Mouse (Mus musculus) yolk sac, embryonic 10.5 days (tissue): Measurements from ENCODE around the gene Tas2r122.
"Not testable (repeated sequence)": the region's sequence is repeated elsewhere in the genome, so short reads cannot be mapped to it uniquely, and the experiment has no call there.

ENCODE experiments used
- DNase-seq: peaks from one replicate; pipeline ENCODE4 v3.0.0-alpha.2; 2017; ENCODE audit warnings: low spot score

The Tas2r122 gene

GRCm38 (mm10) chr6:132711828-132712227, at the start of gene Tas2r122:
Gene Tas2r122, minus strand, starts transcription at chr6:132711928.
- no peak for DNase-seq

- no peak for DNase-seq
Measured at GRCm38 (mm10) chr6:132754430-132754829, 42.7 kb upstream of the Tas2r122 start, which contains the start of gene Tas2r124. Gene Tas2r124, plus strand, starts transcription at chr6:132754730.

DNA sequence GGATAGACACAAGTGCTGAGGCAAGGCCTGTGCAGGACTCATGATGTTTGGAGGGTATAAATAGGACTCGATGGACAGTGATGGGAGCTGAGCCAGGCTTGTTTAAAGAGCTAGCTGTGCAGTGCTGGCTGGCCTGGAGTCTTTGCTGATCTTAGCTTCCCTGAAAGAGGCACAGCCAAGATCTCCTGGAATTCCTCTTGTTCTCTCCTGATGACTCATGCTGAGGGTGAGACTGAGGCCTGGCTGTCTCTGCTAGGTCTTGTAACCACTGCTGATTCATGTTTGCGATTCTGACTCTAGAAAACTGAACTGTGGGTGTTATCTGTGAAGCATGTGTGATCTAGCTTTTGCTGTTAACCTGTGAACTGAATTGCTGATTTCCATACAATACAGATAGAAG, 38.5 kb upstream of the Tas2r122 start:
- DNase-seq, result no peak

- no peak for DNase-seq
Measured at GRCm38 (mm10) chr6:132737935-132738334, 26.2 kb upstream of the Tas2r122 start, which contains the start of gene Tas2r115. Gene Tas2r115, minus strand, starts transcription at chr6:132738035.

GRCm38 (mm10) chr6:132700907-132701306, 10.8 kb downstream of the Tas2r122 start, which contains the start of gene Tas2r121:
Gene Tas2r121, minus strand, starts transcription at chr6:132701007.
- DNase-seq, result no peak

DNA sequence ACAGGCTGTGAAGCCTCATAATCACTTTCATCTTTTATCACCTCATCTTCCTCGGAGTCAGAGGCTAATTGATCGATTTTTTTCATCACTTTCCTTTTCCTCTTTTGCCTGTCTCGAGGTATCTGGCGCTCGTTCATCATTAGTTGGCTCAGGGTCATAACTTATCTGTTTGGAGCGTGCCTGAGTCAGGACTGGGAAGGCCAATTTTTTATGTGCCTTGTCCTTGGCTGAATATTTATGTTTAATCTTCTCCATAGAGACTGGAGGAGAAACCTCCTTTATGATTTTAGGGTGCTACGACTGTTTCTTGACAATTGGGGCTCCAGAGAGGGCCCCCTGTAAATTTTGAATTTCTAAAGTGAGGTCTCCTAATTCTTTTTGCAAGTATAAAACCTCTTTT, 20.1 kb downstream of the Tas2r122 start:
- not testable (repeated sequence) for DNase-seq
